Mouse (Mus musculus) bone marrow, adult 2 months (tissue): ENCODE data around the gene Pde4a. TPM values are rescaled to one million over a fixed set of nuclear protein-coding genes. Genes with fewer than 3 reads are reported as not detected.

Experiments
- H3K27ac ChIP-seq: fragments of 200-500 bp; 2 replicates; pipeline ENCODE4 v1.5.1; 2012; ENCODE audit warnings: low read depth, mild to moderate bottlenecking, control low read depth, inconsistent platforms, low read length; ENCODE audit not compliant: control insufficient read depth, poor library complexity, insufficient read depth
- H3K4me1 ChIP-seq: fragments of 200-500 bp; 2 replicates; pipeline ENCODE4 v1.6.1; 2011; ENCODE audit warnings: low read length; ENCODE audit not compliant: control insufficient read depth, insufficient read depth
- H3K4me3 ChIP-seq: fragments of 200-500 bp; replicated peaks from 2 replicates; pipeline ENCODE3; 2011; ENCODE audit warnings: mild to moderate bottlenecking, low read depth, low read length, control low read depth; ENCODE audit not compliant: control insufficient read depth
- CTCF ChIP-seq: fragments of 200-500 bp; IDR thresholded peaks from 2 replicates; pipeline ENCODE4 v1.5.1; 2011; ENCODE audit warnings: low read length, control low read depth; ENCODE audit not compliant: control insufficient read depth, insufficient read depth
- POLR2A ChIP-seq: fragments of 200-500 bp; IDR thresholded peaks from 2 replicates; pipeline ENCODE4 v1.6.1; 2011; ENCODE audit warnings: low read depth, mild to moderate bottlenecking, control low read depth, low read length, borderline replicate concordance; ENCODE audit not compliant: control insufficient read depth
- WGBS: fragments of 180-500 bp; shearing (Covaris S2); methylation state at CpG from one replicate; pipeline ENCODE4 v1.1.7; 2018; 5-methylcytosine and 5-hydroxymethylcytosine counted together
- polyA plus RNA-seq: library from polyadenylated mRNA; stranded (reverse); fragments of >200 nt; gene quantifications from 2 replicates; pipeline ENCODE4 v1.2.4, GENCODE M21; 2011; ENCODE audit warnings: low replicate concordance; ENCODE audit not compliant: missing spikeins, insufficient read depth, insufficient read length

Gene Pde4a
- polyA plus RNA-seq, 1 experiment = 7.9 TPM

DNA sequence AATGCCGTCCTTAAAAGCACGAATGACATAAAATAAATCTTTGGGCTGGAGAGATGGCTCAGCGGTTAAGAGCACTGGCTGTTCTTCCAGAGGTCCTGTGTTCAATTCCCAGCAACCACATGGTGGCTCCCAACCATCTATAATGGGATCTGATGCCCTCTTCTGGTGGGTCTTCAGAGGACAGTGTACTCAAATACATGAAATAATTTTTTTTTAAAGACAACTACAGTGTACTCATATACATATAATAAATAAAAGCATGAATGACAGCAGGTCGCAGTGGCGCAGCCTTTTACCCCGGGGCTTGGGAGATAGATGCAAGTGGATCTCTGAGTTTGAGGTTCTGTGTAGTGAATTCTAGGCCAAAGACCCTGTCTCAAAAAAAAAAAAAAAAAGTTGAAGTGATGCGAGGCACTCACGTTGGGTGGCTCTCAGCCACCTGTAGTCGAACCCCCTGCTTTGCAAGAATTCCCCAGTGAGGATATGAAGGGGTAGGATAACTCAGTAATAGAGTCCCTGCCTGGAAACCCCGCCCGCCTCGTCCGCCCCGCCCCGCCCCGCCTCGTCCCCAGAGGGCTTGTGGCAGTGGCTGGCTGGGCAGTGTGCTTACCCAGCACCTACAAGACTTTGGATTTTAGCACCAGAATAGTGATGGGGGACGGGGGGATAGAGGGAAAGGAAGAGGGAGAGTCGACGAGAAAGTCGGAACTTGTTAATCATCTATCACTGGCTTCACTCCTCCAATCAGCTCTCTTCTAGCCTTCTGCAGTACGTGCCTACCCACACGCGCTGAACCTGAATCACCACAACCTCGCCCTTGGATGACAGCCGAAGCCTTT lies 59.3 kb downstream of the Pde4a start:
- peaks cover 2% of the 10 kb centered on the region; the same call in 1 of the 2 replicates for H3K4me1 ChIP-seq
- H3K27ac ChIP-seq = no peak overlapping the region
- no peak for TF ChIP-seq CTCF
- H3K4me3 ChIP-seq = peak overlapping the region; percentile 1
- 18% methylated on average over 26 of the region's 26 CpGs for WGBS

DNA sequence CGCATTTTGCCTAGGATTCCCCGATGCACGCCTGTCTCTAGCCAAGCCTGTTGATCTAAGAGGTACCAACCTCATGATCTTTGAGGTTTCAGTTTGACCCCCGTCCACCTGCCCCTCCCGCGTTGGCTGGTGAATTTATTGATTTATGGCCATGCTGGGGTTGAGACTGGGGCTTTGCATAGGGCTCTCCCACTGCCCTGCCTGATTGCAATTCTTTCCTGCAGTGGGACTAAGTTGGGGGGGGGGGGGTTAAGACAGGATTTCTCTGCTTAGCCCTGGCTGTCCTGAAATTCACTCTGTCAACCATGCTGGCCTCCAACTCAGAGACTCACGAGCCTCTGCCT lies 59.9 kb downstream of the Pde4a start:
- TF ChIP-seq POLR2A (no peak), CTCF (no peak)
- 5% methylated on average over 7 of the region's 7 CpGs for WGBS
- Histone ChIP-seq H3K4me3 (peak overlapping the region; percentile 1), H3K4me1 (peaks cover 2% of the 10 kb centered on the region; the same call in 1 of the 2 replicates), H3K27ac (no peak overlapping the region)

DNA sequence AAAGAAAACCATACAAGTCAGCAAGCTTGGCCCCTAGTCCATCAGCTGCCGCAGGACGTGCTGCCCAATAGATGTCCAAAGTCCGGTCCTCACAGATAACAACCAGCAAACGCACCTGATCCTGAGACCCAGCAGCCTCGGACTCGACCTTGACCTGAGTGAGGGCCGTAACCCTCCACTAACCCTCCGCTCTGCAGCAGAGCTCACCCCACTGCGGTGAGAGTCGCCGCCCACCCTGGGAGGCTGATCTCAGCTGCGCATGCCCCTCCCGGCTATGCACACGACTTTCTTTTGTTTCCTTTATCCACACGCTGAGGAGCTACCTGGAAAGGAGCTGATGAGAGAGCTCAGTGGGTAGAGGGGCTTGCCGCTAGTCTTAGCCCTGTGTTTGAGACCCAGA lies 61.8 kb downstream of the Pde4a start:
- Histone ChIP-seq H3K27ac (no peak overlapping the region), H3K4me1 (peaks cover 2% of the 10 kb centered on the region; the same call in 1 of the 2 replicates), H3K4me3 (peak overlapping the region; percentile 1)
- WGBS = 12% methylated on average over 16 of the region's 16 CpGs
- TF ChIP-seq CTCF (no peak), POLR2A (no peak)

DNA sequence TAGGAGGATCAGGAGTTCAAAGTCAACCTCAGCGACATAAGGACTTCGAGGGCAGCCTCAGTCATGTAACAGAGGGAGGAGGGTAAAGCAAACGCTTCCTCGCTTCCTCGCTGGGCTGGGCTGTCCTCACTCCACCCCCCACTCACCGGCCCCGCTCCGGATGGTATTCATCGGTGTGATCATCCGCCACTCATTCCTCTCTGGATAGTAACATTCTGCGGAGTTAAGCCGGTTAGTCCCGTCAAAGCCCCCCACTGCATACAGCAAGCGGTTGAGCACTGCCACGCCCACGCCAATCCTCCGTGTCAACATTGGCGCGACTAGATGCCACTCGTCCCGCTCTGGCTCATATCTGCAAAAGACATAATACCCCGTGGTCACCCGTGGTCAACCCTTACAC lies 66.0 kb downstream of the Pde4a start:
- 79% methylated on average over 23 of the region's 23 CpGs for WGBS
- Histone ChIP-seq H3K4me3 (no peak overlapping the region), H3K27ac (no peak overlapping the region), H3K4me1 (peaks cover 7% of the 10 kb centered on the region; the same call in 1 of the 2 replicates)
- no peak for TF ChIP-seq CTCF
- no peak for TF ChIP-seq POLR2A

DNA sequence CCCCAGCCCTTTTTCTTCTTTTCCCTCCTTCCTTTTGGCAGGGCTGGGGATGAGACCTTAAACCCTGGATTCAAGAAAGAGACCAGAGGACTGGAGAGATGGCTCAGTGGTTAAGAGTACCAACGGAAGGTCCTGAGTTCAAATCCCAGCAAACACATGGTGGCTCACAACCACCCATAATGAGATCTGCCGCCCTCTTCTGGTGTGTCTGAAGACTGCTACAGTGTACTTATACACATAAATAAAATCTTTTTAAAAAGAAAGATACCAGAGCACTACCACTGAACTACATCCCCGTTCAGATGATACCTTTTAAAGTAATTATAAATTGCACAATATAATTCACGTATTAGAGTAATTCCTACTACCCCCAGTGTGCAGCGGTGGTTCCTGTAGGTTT lies 67.4 kb downstream of the Pde4a start:
- Histone ChIP-seq H3K27ac (no peak overlapping the region), H3K4me1 (peaks cover 13% of the 10 kb centered on the region), H3K4me3 (no peak overlapping the region)
- WGBS = 88% methylated on average over 5 of the region's 5 CpGs
- TF ChIP-seq CTCF = no peak
- TF ChIP-seq POLR2A = no peak

DNA sequence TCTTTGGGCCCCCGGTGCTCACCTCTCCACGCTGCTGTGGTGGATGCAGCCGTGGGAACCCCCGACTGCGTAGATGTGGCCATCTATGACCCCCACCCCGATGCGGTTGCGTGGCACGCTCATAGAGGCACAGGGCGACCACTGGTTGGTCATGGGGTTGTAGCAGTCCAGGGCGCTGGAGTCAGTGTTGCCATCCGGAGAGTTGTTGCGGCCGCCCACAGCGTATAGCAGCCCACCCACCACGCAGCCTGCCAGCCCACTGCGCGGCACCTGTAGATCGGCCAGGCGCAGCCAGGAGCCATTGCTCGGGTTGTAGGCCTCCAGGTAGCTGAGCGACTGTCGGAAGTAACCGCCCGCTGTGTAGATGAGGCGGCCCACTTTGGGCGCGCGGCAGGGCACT lies 67.9 kb downstream of the Pde4a start:
- H3K4me1 ChIP-seq = peaks cover 13% of the 10 kb centered on the region
- H3K27ac ChIP-seq = no peak overlapping the region
- H3K4me3 ChIP-seq = no peak overlapping the region
- WGBS = 95% methylated on average over 29 of the region's 29 CpGs
- TF ChIP-seq CTCF (no peak), POLR2A (no peak)

DNA sequence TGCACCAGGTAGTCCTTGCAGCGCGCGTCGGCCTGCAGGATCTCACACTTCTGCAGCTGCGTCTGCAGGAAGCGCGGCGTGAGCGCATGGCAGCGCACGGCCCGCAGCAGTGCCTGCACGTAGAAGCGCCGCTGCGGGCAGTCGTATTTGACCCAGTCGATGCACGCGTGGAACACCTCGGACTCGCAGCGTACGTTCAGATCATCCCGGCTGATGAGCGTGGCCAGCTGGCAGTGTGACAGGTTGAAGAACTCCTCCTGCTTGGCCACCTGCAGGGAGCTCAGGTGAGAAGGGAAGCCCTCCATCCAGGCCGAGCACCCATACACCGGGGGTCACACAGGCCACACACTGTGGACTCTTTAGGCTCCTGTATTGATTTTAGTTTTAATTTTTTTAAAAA lies 68.3 kb downstream of the Pde4a start:
- no peak overlapping the region for H3K4me3 ChIP-seq
- no peak for TF ChIP-seq POLR2A
- TF ChIP-seq CTCF = no peak
- peaks cover 13% of the 10 kb centered on the region for H3K4me1 ChIP-seq
- 98% methylated on average over 28 of the region's 28 CpGs for WGBS
- H3K27ac ChIP-seq = no peak overlapping the region

DNA sequence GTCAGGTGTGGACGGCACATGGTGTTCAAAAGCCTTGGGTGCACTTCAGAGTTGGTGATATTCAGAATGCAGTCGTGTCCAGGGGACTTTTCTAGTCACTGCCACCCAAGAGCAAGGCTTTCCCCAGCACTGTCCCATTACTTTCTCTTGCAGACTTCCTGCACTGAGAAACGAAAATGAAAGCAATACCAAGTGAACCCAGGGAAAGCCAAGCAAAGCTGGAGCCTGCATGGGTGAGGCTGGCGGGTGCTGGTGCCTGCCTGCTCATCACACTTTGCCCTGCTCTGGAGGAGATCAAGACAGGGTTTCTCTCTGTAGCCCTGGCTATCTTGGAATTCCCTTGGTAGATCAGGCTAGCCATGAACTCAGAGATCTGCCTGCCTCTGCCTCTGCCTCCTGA lies 69.8 kb downstream of the Pde4a start:
- H3K27ac ChIP-seq = 0 out of 2 replicates have a peak overlapping the region, but pooled peaks have one; percentile 0
- H3K4me1 ChIP-seq = peaks cover 15% of the 10 kb centered on the region
- TF ChIP-seq POLR2A (no peak), CTCF (no peak)
- WGBS = 28% methylated on average over 4 of the region's 4 CpGs
- H3K4me3 ChIP-seq = no peak overlapping the region

DNA sequence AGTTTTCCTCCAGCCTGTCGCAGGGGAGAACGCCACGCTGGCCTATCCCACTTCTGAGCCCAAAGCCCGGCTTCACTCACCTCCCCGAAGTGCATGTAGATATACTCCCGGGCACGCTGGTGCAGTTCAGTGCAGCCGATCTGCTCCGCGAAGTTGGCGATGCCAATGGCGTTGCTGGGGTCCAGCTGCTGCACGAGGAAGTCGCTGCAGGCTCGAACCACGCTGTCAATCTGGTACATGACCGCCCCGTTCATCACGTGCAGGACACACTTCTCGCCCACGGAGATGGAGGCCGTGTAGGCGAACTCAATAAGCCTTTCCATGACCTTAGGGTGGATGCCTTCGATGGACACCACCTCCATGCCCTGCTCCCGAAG lies 71.5 kb downstream of the Pde4a start:
- peaks cover 15% of the 10 kb centered on the region for H3K4me1 ChIP-seq
- H3K4me3 ChIP-seq = peak overlapping the region; percentile 67
- 57% methylated on average over 25 of the region's 25 CpGs for WGBS
- TF ChIP-seq CTCF = no peak
- TF ChIP-seq POLR2A = peak; percentile 50; the same call in 1 of the 2 replicates
- peak overlapping the region; percentile 29 for H3K27ac ChIP-seq
